Mouse (Mus musculus) midbrain, embryonic 11.5 days (tissue): ENCODE data around the gene Xiap. TPM values are rescaled to one million over a fixed set of nuclear protein-coding genes. Genes with fewer than 3 reads are reported as not detected.

Source experiments
- ATAC-seq: fragments of 200-750 bp; cut with Nextera tagmentation; 2 replicates; pipeline ENCODE4 v1.8.0; 2017; ENCODE audit warnings: moderate TSS enrichment, moderate library complexity; ENCODE audit not compliant: low FRiP score
- DNase-seq: peaks from one replicate; pipeline ENCODE4 v3.0.0; 2015; ENCODE audit warnings: low spot score; ENCODE audit errors: missing footprints
- H3K27ac ChIP-seq: fragments of 300-500 bp; sonication (generic); 2 replicates; pipeline ENCODE4 v1.5.1; 2014; ENCODE audit warnings: low read depth, low read length
- H3K27me3 ChIP-seq: fragments of 300-500 bp; sonication (generic); 2 replicates; pipeline ENCODE4 v1.6.1; 2014; ENCODE audit warnings: mild to moderate bottlenecking, low read length, moderate library complexity, mixed read lengths; ENCODE audit not compliant: control insufficient read depth, insufficient read depth
- H3K36me3 ChIP-seq: fragments of 300-500 bp; sonication (generic); 2 replicates; pipeline ENCODE4 v1.6.1; 2014; ENCODE audit warnings: mild to moderate bottlenecking, low read length, moderate library complexity, mixed read lengths; ENCODE audit not compliant: control insufficient read depth, insufficient read depth
- H3K4me1 ChIP-seq: fragments of 300-500 bp; sonication (generic); 2 replicates; pipeline ENCODE4 v1.6.1; 2014; ENCODE audit warnings: low read length; ENCODE audit not compliant: control insufficient read depth, insufficient read depth
- H3K4me2 ChIP-seq: fragments of 300-500 bp; sonication (generic); 2 replicates; pipeline ENCODE4 v1.6.1; 2014; ENCODE audit warnings: mild to moderate bottlenecking, moderate library complexity
- H3K4me3 ChIP-seq: fragments of 300-500 bp; sonication (generic); 2 replicates; pipeline ENCODE4 v1.5.1; 2014; ENCODE audit warnings: low read depth, low read length
- H3K9ac ChIP-seq: fragments of 300-500 bp; sonication (generic); 2 replicates; pipeline ENCODE4 v1.6.1; 2014; ENCODE audit warnings: low read length
- H3K9me3 ChIP-seq: fragments of 300-500 bp; sonication (generic); 2 replicates; pipeline ENCODE4 v1.6.1; 2016; ENCODE audit warnings: low read length; ENCODE audit not compliant: control insufficient read depth
- WGBS: fragments of 180-500 bp; shearing (Covaris S2); extraction: QIAGEN DNeasy Blood & Tissue Kit; methylation state at CpG from one replicate; pipeline ENCODE4 v1.1.7; 2014; 5-methylcytosine and 5-hydroxymethylcytosine counted together
- polyA plus RNA-seq: library from polyadenylated mRNA; unstranded; fragments of >200 nt; fragmentation: Nextera tagmentation; extraction: Ambion mirVana; gene quantifications from 2 replicates; pipeline ENCODE4 v1.2.1, GENCODE M21; 2014

Gene Xiap
- polyA plus RNA-seq, 1 experiment from 2014 or later, result 12.7 TPM

DNA sequence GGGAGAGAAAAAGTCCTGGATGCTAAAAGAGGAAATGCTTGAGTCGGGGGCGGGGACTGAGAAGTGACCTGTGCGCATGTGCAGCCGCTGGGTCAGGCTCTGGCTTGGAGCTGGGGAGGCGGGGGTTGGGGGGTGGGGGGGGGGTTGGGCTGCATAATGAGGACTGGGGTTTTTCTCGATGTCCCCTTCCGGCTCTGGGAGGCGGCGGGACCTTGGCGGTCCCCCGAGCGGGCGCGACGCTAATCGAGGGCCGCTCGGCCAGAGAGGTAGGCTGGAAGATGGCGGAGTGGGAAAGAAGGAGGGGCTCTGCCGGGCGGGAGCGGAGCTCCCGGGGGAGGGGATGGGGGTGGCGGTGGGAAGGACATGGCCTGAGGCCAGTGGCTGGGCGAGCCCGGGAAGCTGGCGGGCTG is 8.3 kb downstream of the Xiap start:
- no peaks in the 10 kb centered on the region for H3K36me3 ChIP-seq
- DNase-seq (peak; percentile 94), ATAC-seq (peak; percentile 86)
- peak overlapping the region; percentile 46 for H3K4me3 ChIP-seq
- H3K9ac ChIP-seq, result peak overlapping the region; percentile 72
- peak overlapping the region; percentile 35 for H3K4me2 ChIP-seq
- no peaks in the 10 kb centered on the region for H3K9me3 ChIP-seq
- H3K4me1 ChIP-seq, result peaks cover 2% of the 10 kb centered on the region
- peak overlapping the region; percentile 87 for H3K27ac ChIP-seq
- 18% methylated on average over 20 of the region's 27 CpGs for WGBS
- H3K27me3 ChIP-seq, result no peaks in the 10 kb centered on the region

DNA sequence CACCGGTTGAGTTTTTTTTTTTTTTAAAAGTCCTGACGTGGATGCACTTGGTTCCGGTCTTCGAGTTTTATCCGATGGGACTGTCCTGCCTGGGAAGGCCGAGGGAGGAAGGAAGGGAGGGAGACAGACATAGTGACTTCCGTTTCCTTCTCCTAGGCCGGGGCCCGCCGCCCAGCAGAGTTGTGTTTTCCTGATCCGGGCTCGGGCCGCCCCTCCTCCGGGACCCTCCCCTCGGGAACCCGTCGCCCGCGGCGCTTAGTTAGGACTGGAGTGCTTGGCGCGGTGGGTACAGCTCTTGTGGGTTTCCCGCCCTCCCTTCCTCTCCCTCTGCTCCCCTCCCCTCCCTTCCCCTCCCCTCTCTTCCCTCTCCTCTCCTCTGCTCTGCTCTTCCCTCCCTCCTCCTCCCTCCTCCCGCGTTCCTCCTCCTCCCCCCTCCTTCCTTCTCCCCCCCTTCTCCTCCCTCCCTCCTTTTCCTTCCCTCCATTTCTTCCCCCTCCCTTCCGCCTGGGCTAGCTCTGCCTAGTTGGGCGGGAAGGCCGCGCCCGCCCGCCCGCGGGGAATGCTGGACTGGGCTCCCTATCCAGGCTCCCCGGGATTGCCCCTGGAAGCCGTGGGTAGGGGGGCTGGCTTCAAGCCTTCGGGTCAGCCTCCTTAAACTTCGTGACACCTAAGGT is 8.9 kb downstream of the Xiap start:
- H3K27ac ChIP-seq, result peak overlapping the region; percentile 87
- H3K9me3 ChIP-seq, result no peaks in the 10 kb centered on the region
- peak overlapping the region; percentile 45 for H3K4me2 ChIP-seq
- peak overlapping the region; percentile 72 for H3K9ac ChIP-seq
- no peaks in the 10 kb centered on the region for H3K27me3 ChIP-seq
- H3K4me1 ChIP-seq, result peaks cover 2% of the 10 kb centered on the region
- peak overlapping the region; percentile 46 for H3K4me3 ChIP-seq
- H3K36me3 ChIP-seq, result no peaks in the 10 kb centered on the region
- ATAC-seq (peak; percentile 91), DNase-seq (peak; percentile 94)
- WGBS, result 20% methylated on average over 30 of the region's 37 CpGs

DNA sequence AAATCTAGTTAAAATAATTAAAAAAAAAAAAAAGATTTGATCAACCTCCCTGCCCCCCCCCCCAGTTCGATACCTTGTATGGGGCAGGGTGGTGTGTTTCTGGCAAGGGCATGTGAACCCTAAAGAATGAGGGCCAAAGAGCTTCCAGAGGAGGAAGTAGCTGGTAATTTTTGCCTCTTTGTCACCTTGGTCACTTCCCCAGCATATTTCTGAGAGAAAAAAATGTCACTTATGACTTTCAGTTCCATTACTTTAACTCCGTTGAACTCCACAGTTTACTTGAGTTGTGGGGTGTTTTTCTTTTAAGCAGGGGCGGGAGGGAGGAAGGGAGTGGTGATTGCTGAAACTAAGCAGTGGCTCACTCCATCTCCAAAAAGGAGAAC is 9.4 kb downstream of the Xiap start:
- peaks cover 2% of the 10 kb centered on the region for H3K4me1 ChIP-seq
- peak overlapping the region; percentile 87 for H3K27ac ChIP-seq
- 26% methylated on average over 3 of the region's 3 CpGs for WGBS
- no peaks in the 10 kb centered on the region for H3K9me3 ChIP-seq
- H3K9ac ChIP-seq, result peak overlapping the region; percentile 58
- H3K4me2 ChIP-seq, result peak overlapping the region; percentile 45
- H3K4me3 ChIP-seq, result peak overlapping the region; percentile 46
- no peaks in the 10 kb centered on the region for H3K27me3 ChIP-seq
- ATAC-seq (no peak; the same call in 1 of the 2 replicates), DNase-seq (peak; percentile 83)
- H3K36me3 ChIP-seq, result no peaks in the 10 kb centered on the region

- H3K36me3 ChIP-seq, result no peaks in the 10 kb centered on the region
- ATAC-seq (no peak), DNase-seq (no peak)
- H3K27me3 ChIP-seq, result no peaks in the 10 kb centered on the region
- no peak overlapping the region for H3K4me3 ChIP-seq
- WGBS, result 91% methylated on average over 8 of the region's 8 CpGs
- H3K9me3 ChIP-seq, result no peaks in the 10 kb centered on the region
- no peak overlapping the region for H3K9ac ChIP-seq
- no peak overlapping the region for H3K27ac ChIP-seq
- H3K4me1 ChIP-seq, result no peaks in the 10 kb centered on the region
- no peak overlapping the region for H3K4me2 ChIP-seq
These were observed 28.3 kb downstream of the Xiap start for GRCm38 (mm10) chrX:42087731-42088130.

GRCm38 (mm10) chrX:42088136-42088535 is 28.7 kb downstream of the Xiap start:
- ATAC-seq (no peak), DNase-seq (no peak)
- no peak overlapping the region for H3K9ac ChIP-seq
- no peaks in the 10 kb centered on the region for H3K4me1 ChIP-seq
- H3K27me3 ChIP-seq, result no peaks in the 10 kb centered on the region
- 94% methylated on average over 5 of the region's 5 CpGs for WGBS
- H3K36me3 ChIP-seq, result no peaks in the 10 kb centered on the region
- no peaks in the 10 kb centered on the region for H3K9me3 ChIP-seq
- no peak overlapping the region for H3K4me2 ChIP-seq
- H3K27ac ChIP-seq, result no peak overlapping the region
- H3K4me3 ChIP-seq, result no peak overlapping the region

DNA sequence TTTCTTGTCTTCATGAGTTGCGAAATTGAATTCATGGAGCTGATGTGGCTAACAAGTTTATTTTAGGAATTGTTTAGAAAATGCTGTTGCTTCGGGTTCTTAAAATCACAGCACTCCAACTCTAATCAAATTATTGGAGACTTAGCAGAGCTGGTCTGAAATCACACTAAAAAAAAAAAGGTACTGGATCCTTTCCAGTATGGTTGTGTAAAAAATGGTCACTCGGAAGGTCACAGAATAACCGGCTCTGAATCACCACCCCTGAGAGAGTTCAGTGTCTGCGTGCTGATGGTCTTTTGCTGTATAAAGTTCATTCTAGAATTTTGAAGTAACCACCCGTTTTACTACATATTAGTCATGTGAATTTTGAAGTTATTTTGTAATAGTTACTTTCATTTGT is 47.7 kb downstream of the Xiap start:
- no peak overlapping the region for H3K27ac ChIP-seq
- WGBS, result 94% methylated on average over 6 of the region's 6 CpGs
- no peak overlapping the region for H3K9ac ChIP-seq
- no peak overlapping the region for H3K4me2 ChIP-seq
- peaks cover 4% of the 10 kb centered on the region; the same call in 1 of the 2 replicates for H3K36me3 ChIP-seq
- H3K4me1 ChIP-seq, result no peaks in the 10 kb centered on the region
- H3K4me3 ChIP-seq, result no peak overlapping the region
- no peak for ATAC-seq
- no peaks in the 10 kb centered on the region for H3K27me3 ChIP-seq
- no peak for DNase-seq
- no peaks in the 10 kb centered on the region for H3K9me3 ChIP-seq

- Histone ChIP-seq H3K36me3 (no peaks in the 10 kb centered on the region), H3K4me3 (no peak overlapping the region), H3K27ac (no peak overlapping the region), H3K9ac (no peak overlapping the region), H3K9me3 (no peaks in the 10 kb centered on the region), H3K4me2 (no peak overlapping the region), H3K4me1 (no peaks in the 10 kb centered on the region), H3K27me3 (no peaks in the 10 kb centered on the region)
- WGBS, result 93% methylated on average over 1 of the region's 1 CpGs
- ATAC-seq, result no peak
- DNase-seq, result no peak
These were observed 51.1 kb downstream of the Xiap start for GRCm38 (mm10) chrX:42110585-42110984.

- H3K27ac ChIP-seq, result no peak overlapping the region
- H3K4me3 ChIP-seq, result no peak overlapping the region
- no peaks in the 10 kb centered on the region for H3K36me3 ChIP-seq
- DNase-seq (no peak), ATAC-seq (no peak)
- no peaks in the 10 kb centered on the region for H3K27me3 ChIP-seq
- WGBS, result 93% methylated on average over 6 of the region's 6 CpGs
- H3K4me2 ChIP-seq, result no peak overlapping the region
- no peaks in the 10 kb centered on the region for H3K4me1 ChIP-seq
- no peak overlapping the region for H3K9ac ChIP-seq
- H3K9me3 ChIP-seq, result no peaks in the 10 kb centered on the region
These were observed 60.1 kb downstream of the Xiap start for GRCm38 (mm10) chrX:42119442-42120048.

- H3K27ac ChIP-seq, result no peak overlapping the region
- DNase-seq, result no peak
- H3K4me3 ChIP-seq, result no peak overlapping the region
- no peak overlapping the region for H3K9ac ChIP-seq
- no peaks in the 10 kb centered on the region for H3K4me1 ChIP-seq
- H3K27me3 ChIP-seq, result no peaks in the 10 kb centered on the region
- WGBS, result 68% methylated on average over 5 of the region's 5 CpGs
- H3K36me3 ChIP-seq, result no peaks in the 10 kb centered on the region
- no peaks in the 10 kb centered on the region for H3K9me3 ChIP-seq
- ATAC-seq, result no peak
- no peak overlapping the region for H3K4me2 ChIP-seq
These were observed 65.7 kb downstream of the Xiap start for GRCm38 (mm10) chrX:42124963-42125697.
